Mouse (Mus musculus): ENCODE measurements around the gene Hspb9. TPM values are rescaled to one million over a fixed set of nuclear protein-coding genes. Genes with fewer than 3 reads are reported as not detected.

Hspb9 gene
- polyA plus RNA-seq, 1 experiment from 2014 or later = not detected

Other genes starting within 250 kb of the Hspb9 start
- gene Klhl11, start 241.1 kb upstream of the Hspb9 start, polyA plus RNA-seq (2016; fragmentation: Nextera tagmentation; extraction: Ambion mirVana) = 12.7 and 13.4 TPM in 2 replicates
- gene Acly, start 185.8 kb upstream of the Hspb9 start, polyA plus RNA-seq (2016; fragmentation: Nextera tagmentation; extraction: Ambion mirVana) = 201 and 203 TPM in 2 replicates
- gene Ttc25, start 168.2 kb upstream of the Hspb9 start, polyA plus RNA-seq (2016; fragmentation: Nextera tagmentation; extraction: Ambion mirVana) = 0.73 and 1.8 TPM in 2 replicates
- 36.2 and 37.2 TPM in 2 replicates for gene Cnp, start 138.9 kb upstream of the Hspb9 start, polyA plus RNA-seq (2016; fragmentation: Nextera tagmentation; extraction: Ambion mirVana)
- gene Nkiras2, start 94.6 kb upstream of the Hspb9 start, polyA plus RNA-seq (2016; fragmentation: Nextera tagmentation; extraction: Ambion mirVana) = 80.6 and 83.7 TPM in 2 replicates
- 280 and 292 TPM in 2 replicates for gene Dnajc7, start 93.7 kb upstream of the Hspb9 start, polyA plus RNA-seq (2016; fragmentation: Nextera tagmentation; extraction: Ambion mirVana)
- 1.5 and 2.6 TPM in 2 replicates for gene Zfp385c, start 21.4 kb upstream of the Hspb9 start, polyA plus RNA-seq (2016; fragmentation: Nextera tagmentation; extraction: Ambion mirVana)
- gene Dhx58, start 9.6 kb upstream of the Hspb9 start, polyA plus RNA-seq (2016; fragmentation: Nextera tagmentation; extraction: Ambion mirVana) = 2.6 and 3.3 TPM in 2 replicates
- gene Kat2a, start 1.4 kb upstream of the Hspb9 start, polyA plus RNA-seq (2016; fragmentation: Nextera tagmentation; extraction: Ambion mirVana) = 71.2 and 72.4 TPM in 2 replicates
- 18.9 and 26.1 TPM in 2 replicates for gene Rab5c, start 24.4 kb downstream of the Hspb9 start, polyA plus RNA-seq (2016; fragmentation: Nextera tagmentation; extraction: Ambion mirVana)
- gene Kcnh4, start 46.1 kb downstream of the Hspb9 start, polyA plus RNA-seq (2016; fragmentation: Nextera tagmentation; extraction: Ambion mirVana) = 0.46 and 0.55 TPM in 2 replicates
- gene Hcrt, start 49.1 kb downstream of the Hspb9 start, polyA plus RNA-seq (2016; fragmentation: Nextera tagmentation; extraction: Ambion mirVana) = not detected in 2 replicates
- 5.9 and 6.3 TPM in 2 replicates for gene Ghdc, start 57.1 kb downstream of the Hspb9 start, polyA plus RNA-seq (2016; fragmentation: Nextera tagmentation; extraction: Ambion mirVana)
- gene Stat5b, start 136.9 kb downstream of the Hspb9 start, polyA plus RNA-seq (2016; fragmentation: Nextera tagmentation; extraction: Ambion mirVana) = 22.7 TPM in 2 replicates
- gene Stat5a, start 145.5 kb downstream of the Hspb9 start, polyA plus RNA-seq (2016; fragmentation: Nextera tagmentation; extraction: Ambion mirVana) = 4.4 and 5.5 TPM in 2 replicates
- 38.4 and 39.4 TPM in 2 replicates for gene Stat3, start 225.7 kb downstream of the Hspb9 start, polyA plus RNA-seq (2016; fragmentation: Nextera tagmentation; extraction: Ambion mirVana)

All from embryonic facial prominence, embryonic 12.5 days (tissue).